Mouse (Mus musculus) lung, adult 2 months (tissue): Measurements from ENCODE around the gene Ccdc186.

ENCODE experiments used
- CTCF ChIP-seq: fragments of 200-500 bp; IDR thresholded peaks from 2 replicates; pipeline ENCODE4 v1.5.1; 2011; ENCODE audit warnings: mild to moderate bottlenecking, low read length, control low read depth; ENCODE audit not compliant: insufficient read depth
- POLR2A ChIP-seq: fragments of 200-500 bp; IDR thresholded peaks from 2 replicates; pipeline ENCODE4 v1.6.1; 2011; ENCODE audit warnings: low read depth, mild to moderate bottlenecking, control low read depth, low read length, borderline replicate concordance; ENCODE audit errors: extremely low read depth

DNA sequence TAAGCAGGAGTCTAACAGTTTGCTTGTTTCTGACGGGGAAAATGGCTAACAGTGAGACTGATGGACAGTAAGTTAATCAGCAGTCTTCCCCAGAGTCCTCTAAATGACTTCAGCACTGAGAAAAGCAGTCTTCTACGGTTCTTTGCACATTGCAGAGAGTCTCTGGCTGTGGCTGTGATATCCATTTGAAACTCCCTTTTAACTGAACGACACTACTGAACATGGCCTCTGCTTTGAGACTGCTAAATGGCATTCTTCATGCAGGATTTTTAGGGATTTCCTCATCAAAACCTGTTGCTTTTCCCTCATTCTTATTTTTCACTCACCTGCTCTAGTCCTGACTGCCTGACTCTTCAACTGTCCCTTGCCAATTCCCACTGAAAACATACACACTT lies 19.6 kb downstream of the Ccdc186 start:
- TF ChIP-seq CTCF (no peak), POLR2A (no peak)
